Mouse (Mus musculus) colon, adult 2 months (tissue): ENCODE data around the gene Dlk2. TPM values are rescaled to one million over a fixed set of nuclear protein-coding genes. Genes with fewer than 3 reads are reported as not detected.

Experiments
- polyA plus RNA-seq: library from polyadenylated mRNA; depleted of rRNA; stranded (reverse); fragments of >200 nt; gene quantifications from 2 replicates; pipeline ENCODE4 v1.2.3, GENCODE M21; 2012; rRNA removed

The Dlk2 gene
- 0.10 and 0.90 TPM in 2 replicates for polyA plus RNA-seq

GRCm38 (mm10) chr17:46297364-46298219 lies at the start of gene Dlk2:
TSS of gene Dlk2 (plus strand) at chr17:46297421.

GRCm38 (mm10) chr17:46247512-46248188 lies 49.6 kb upstream of the Dlk2 start, which contains the start of the genes Polr1c and Yipf3:
TSS of gene Polr1c (minus strand) at chr17:46248054.
TSS of gene Yipf3 (plus strand) at chr17:46248080.

GRCm38 (mm10) chr17:46253452-46254084 lies 43.7 kb upstream of the Dlk2 start, which contains the start of gene Lrrc73:
TSS of gene Lrrc73 (plus strand) at chr17:46253531.

GRCm38 (mm10) chr17:46282483-46283123 lies 14.6 kb upstream of the Dlk2 start, which contains the start of gene Tjap1:
TSS of gene Tjap1 (minus strand) at chr17:46283026.

GRCm38 (mm10) chr17:46327906-46328534 lies 30.8 kb downstream of the Dlk2 start, which contains the start of gene Abcc10:
TSS of gene Abcc10 (minus strand) at chr17:46328352.

Other genes starting within 250 kb of the Dlk2 start
- gene Mrps18a, start 186.4 kb upstream of the Dlk2 start, polyA plus RNA-seq: 36.5 and 46.4 TPM in 2 replicates
- 5.5 and 8.3 TPM in 2 replicates for gene Rsph9, start 153.2 kb upstream of the Dlk2 start, polyA plus RNA-seq
- 21.2 and 23.8 TPM in 2 replicates for gene Mad2l1bp, start 143.9 kb upstream of the Dlk2 start, polyA plus RNA-seq
- gene Gtpbp2, start 136.4 kb upstream of the Dlk2 start, polyA plus RNA-seq: 244 and 286 TPM in 2 replicates
- 3.0 and 3.5 TPM in 2 replicates for gene Polh, start 94.8 kb upstream of the Dlk2 start, polyA plus RNA-seq
- gene Xpo5, start 94.6 kb upstream of the Dlk2 start, polyA plus RNA-seq: 11.8 and 13.3 TPM in 2 replicates
- 46.4 and 49.7 TPM in 2 replicates for gene Polr1c, start 49.4 kb upstream of the Dlk2 start, polyA plus RNA-seq
- 355 and 471 TPM in 2 replicates for gene Yipf3, start 49.3 kb upstream of the Dlk2 start, polyA plus RNA-seq
- gene Lrrc73, start 43.9 kb upstream of the Dlk2 start, polyA plus RNA-seq: 2.9 and 4.1 TPM in 2 replicates
- 46.2 and 49.1 TPM in 2 replicates for gene Tjap1, start 14.4 kb upstream of the Dlk2 start, polyA plus RNA-seq
- 48.2 and 49.7 TPM in 2 replicates for gene Abcc10, start 30.9 kb downstream of the Dlk2 start, polyA plus RNA-seq
- gene Zfp318, start 86.3 kb downstream of the Dlk2 start, polyA plus RNA-seq: 6.7 and 9.3 TPM in 2 replicates
- gene Crip3, start 131.5 kb downstream of the Dlk2 start, polyA plus RNA-seq: 0.50 and 0.83 TPM in 2 replicates
- gene Slc22a7, start 141.0 kb downstream of the Dlk2 start, polyA plus RNA-seq: 0.08 TPM in 1 of 2 replicates, not detected in the other
- gene Ttbk1, start 190.3 kb downstream of the Dlk2 start, polyA plus RNA-seq: 0.38 and 0.45 TPM in 2 replicates
- gene Dnph1, start 199.3 kb downstream of the Dlk2 start, polyA plus RNA-seq: 4.1 TPM in 2 replicates
- gene Cul9, start 249.0 kb downstream of the Dlk2 start, polyA plus RNA-seq: 12.2 and 12.8 TPM in 2 replicates